13 mouse cellular contexts compared by ENCODE assay signal in the genomic region with DNA sequence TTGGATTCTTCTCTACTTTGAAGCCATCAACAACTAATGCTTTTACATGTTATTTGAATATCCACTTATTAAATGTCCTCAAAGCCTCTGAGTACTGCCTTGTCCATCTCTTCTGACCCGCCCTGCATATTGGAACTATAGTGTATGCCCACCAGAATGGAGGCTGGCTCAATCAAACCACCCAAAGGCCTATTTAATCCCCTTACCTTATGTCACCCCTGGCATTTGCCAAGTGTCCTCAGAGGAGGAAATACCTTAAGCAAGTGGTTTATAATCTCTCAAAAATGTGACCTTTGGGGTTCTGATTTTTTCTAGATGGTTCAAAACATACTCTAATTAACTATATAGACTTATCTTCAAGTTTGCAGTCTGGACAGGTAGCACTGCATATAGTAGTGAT.
"Had no signal": no experiment of that assay in that cellular context is flagged by ENCODE, and none has a peak within 500 bp of the region (broad histone marks: within the 10 kb centered on the region; RNA-seq: fewer than 3 reads in every experiment).

No protein-coding gene starts in this region.

- DNase-seq: gastrocnemius, adult 2 months; gastrocnemius, postnatal 10 days; gastrocnemius, postnatal 25 days; heart, adult 18-20 months; heart, postnatal 10 days; heart, postnatal 4 days; kidney, adult 11 months; kidney, adult 2 months; kidney, adult 9 months; kidney, postnatal 14 days; kidney, postnatal 36 days; layer of hippocampus, adult 9-11 months; layer of hippocampus, postnatal 36 days had no signal
